Mouse (Mus musculus): ENCODE measurements around the gene Smpd2. TPM values are rescaled to one million over a fixed set of nuclear protein-coding genes. Genes with fewer than 3 reads are reported as not detected.

Smpd2 gene
- polyA plus RNA-seq, 1 experiment from 2014 or later = 51.5 TPM

GRCm38 (mm10) chr10:41477278-41478181, 12.6 kb downstream of the Smpd2 start:
- 5% methylated on average over 20 of the region's 20 CpGs for WGBS

GRCm38 (mm10) chr10:41477018-41477277, 13.2 kb downstream of the Smpd2 start:
- ATAC-seq (ENCODE audit: low FRiP score, low TSS enrichment) (no peak; the same call in 1 of the 2 replicates), DNase-seq (ENCODE audit: low spot score) (no peak)
- peaks cover 6% of the 10 kb centered on the region; the same call in 1 of the 2 replicates for H3K36me3 ChIP-seq (ENCODE audit: control insufficient read depth, insufficient read depth, low read length)
- 3% methylated on average over 9 of the region's 9 CpGs for WGBS
- H3K4me2 ChIP-seq (replicated peaks; ENCODE audit: low read depth) = peak overlapping the region; percentile 80
- peak overlapping the region; percentile 76 for H3K9ac ChIP-seq (ENCODE audit: low read length)
- 0 out of 2 replicates have a peak, but pooled peaks cover 3% of the 10 kb centered on the region for H3K4me1 ChIP-seq (replicated peaks; ENCODE audit: control insufficient read depth, insufficient read depth)
- TF ChIP-seq CTCF (IDR thresholded peaks at IDR 0.05; ENCODE audit: low read depth) (no peak), EP300 (optimal IDR thresholded peaks at IDR 0.05) (no peak)
- H3K27me3 ChIP-seq (ENCODE audit: control insufficient read depth, insufficient read depth, low read length) = no peaks in the 10 kb centered on the region
- H3K9me3 ChIP-seq (ENCODE audit: control insufficient read depth, low read length) = no peaks in the 10 kb centered on the region
- peak overlapping the region; percentile 59 for H3K4me3 ChIP-seq (ENCODE audit: low read depth, low read length)
- H3K27ac ChIP-seq (replicated peaks) = peak overlapping the region; percentile 92

More at GRCm38 (mm10) chr10:41477278-41478181, 12.6 kb downstream of the Smpd2 start:
- H3K4me3 ChIP-seq (ENCODE audit: low read depth, low read length) = peak overlapping the region; percentile 59
- no peaks in the 10 kb centered on the region for H3K27me3 ChIP-seq (ENCODE audit: control insufficient read depth, insufficient read depth, low read length)
- H3K4me2 ChIP-seq (replicated peaks; ENCODE audit: low read depth) = peak overlapping the region; percentile 80
- ATAC-seq (ENCODE audit: low FRiP score, low TSS enrichment) (peak; percentile 80), DNase-seq (ENCODE audit: low spot score) (peak; percentile 68)
- H3K4me1 ChIP-seq (replicated peaks; ENCODE audit: control insufficient read depth, insufficient read depth) = 0 out of 2 replicates have a peak, but pooled peaks cover 3% of the 10 kb centered on the region
- peaks cover 6% of the 10 kb centered on the region; the same call in 1 of the 2 replicates for H3K36me3 ChIP-seq (ENCODE audit: control insufficient read depth, insufficient read depth, low read length)
- peak overlapping the region; percentile 76 for H3K9ac ChIP-seq (ENCODE audit: low read length)
- TF ChIP-seq EP300 (optimal IDR thresholded peaks at IDR 0.05) (no peak), CTCF (IDR thresholded peaks at IDR 0.05; ENCODE audit: low read depth) (no peak)
- H3K27ac ChIP-seq (replicated peaks) = peak overlapping the region; percentile 92
- no peaks in the 10 kb centered on the region for H3K9me3 ChIP-seq (ENCODE audit: control insufficient read depth, low read length)

- peak within 1 kb of the TSS; percentile 59 for H3K4me3 ChIP-seq (ENCODE audit: low read depth, low read length)
- no peaks in the 10 kb centered on the region for H3K9me3 ChIP-seq (ENCODE audit: control insufficient read depth, low read length)
- ATAC-seq (ENCODE audit: low FRiP score, low TSS enrichment) = peak; percentile 50; the same call in 1 of the 2 replicates
- no peaks in the 10 kb centered on the region for H3K27me3 ChIP-seq (ENCODE audit: control insufficient read depth, insufficient read depth, low read length)
- H3K9ac ChIP-seq (ENCODE audit: low read length) = peak within 1 kb of the TSS; percentile 76
- peak; percentile 70 for DNase-seq (ENCODE audit: low spot score)
- WGBS = under 1% methylated on average over 35 of the region's 35 CpGs
- 0 out of 2 replicates have a peak, but pooled peaks cover 3% of the 10 kb centered on the region for H3K4me1 ChIP-seq (replicated peaks; ENCODE audit: control insufficient read depth, insufficient read depth)
- H3K4me2 ChIP-seq (replicated peaks; ENCODE audit: low read depth) = peak within 1 kb of the TSS; percentile 80
- no peak for TF ChIP-seq CTCF (IDR thresholded peaks at IDR 0.05; ENCODE audit: low read depth)
- H3K36me3 ChIP-seq (ENCODE audit: control insufficient read depth, insufficient read depth, low read length) = peaks cover 6% of the 10 kb centered on the region; the same call in 1 of the 2 replicates
- peak within 1 kb of the TSS; percentile 92 for H3K27ac ChIP-seq (replicated peaks)
These were observed 13.8 kb downstream of the Smpd2 start, which contains the start of gene Mical1 for GRCm38 (mm10) chr10:41476171-41477017. Gene Mical1, plus strand, starts transcription at chr10:41476314.

- Histone ChIP-seq H3K27ac (replicated peaks) (peak overlapping the region; percentile 92), H3K36me3 (ENCODE audit: control insufficient read depth, insufficient read depth, low read length) (0 out of 2 replicates have a peak, but pooled peaks cover 3% of the 10 kb centered on the region), H3K9ac (ENCODE audit: low read length) (no peak overlapping the region), H3K4me1 (replicated peaks; ENCODE audit: control insufficient read depth, insufficient read depth) (0 out of 2 replicates have a peak, but pooled peaks cover 3% of the 10 kb centered on the region), H3K9me3 (ENCODE audit: control insufficient read depth, low read length) (no peaks in the 10 kb centered on the region), H3K4me2 (replicated peaks; ENCODE audit: low read depth) (no peak overlapping the region), H3K4me3 (ENCODE audit: low read depth, low read length) (no peak overlapping the region), H3K27me3 (ENCODE audit: control insufficient read depth, insufficient read depth, low read length) (no peaks in the 10 kb centered on the region)
- ATAC-seq (ENCODE audit: low FRiP score, low TSS enrichment) (peak; percentile 43), DNase-seq (ENCODE audit: low spot score) (peak; percentile 46)
- no peak for TF ChIP-seq EP300 (optimal IDR thresholded peaks at IDR 0.05)
- WGBS = 13% methylated on average over 1 of the region's 1 CpGs
These were observed 15.2 kb downstream of the Smpd2 start for GRCm38 (mm10) chr10:41474981-41475391.

GRCm38 (mm10) chr10:41473782-41474468, 16.2 kb downstream of the Smpd2 start:
- DNase-seq (ENCODE audit: low spot score) (peak; percentile 47), ATAC-seq (ENCODE audit: low FRiP score, low TSS enrichment) (no peak)
- peak overlapping the region; percentile 74 for H3K27ac ChIP-seq (replicated peaks)
- H3K36me3 ChIP-seq (ENCODE audit: control insufficient read depth, insufficient read depth, low read length) = no peaks in the 10 kb centered on the region
- TF ChIP-seq EP300 (optimal IDR thresholded peaks at IDR 0.05) (no peak), CTCF (IDR thresholded peaks at IDR 0.05; ENCODE audit: low read depth) (no peak)
- H3K9me3 ChIP-seq (ENCODE audit: control insufficient read depth, low read length) = no peaks in the 10 kb centered on the region
- H3K4me1 ChIP-seq (replicated peaks; ENCODE audit: control insufficient read depth, insufficient read depth) = 0 out of 2 replicates have a peak, but pooled peaks cover 3% of the 10 kb centered on the region
- no peak overlapping the region for H3K4me3 ChIP-seq (ENCODE audit: low read depth, low read length)
- no peaks in the 10 kb centered on the region for H3K27me3 ChIP-seq (ENCODE audit: control insufficient read depth, insufficient read depth, low read length)
- no peak overlapping the region for H3K4me2 ChIP-seq (replicated peaks; ENCODE audit: low read depth)
- H3K9ac ChIP-seq (ENCODE audit: low read length) = no peak overlapping the region
- WGBS = 47% methylated on average over 6 of the region's 6 CpGs
